Mouse (Mus musculus): ENCODE measurements around the gene Usp12.
A peak's percentile ranks its signal among the peaks of the same experiment; 100 is the strongest.

- TF ChIP-seq CTCF (IDR thresholded peaks at IDR 0.05) (no peak), EP300 (IDR thresholded peaks at IDR 0.05; ENCODE audit: insufficient read depth, low read depth, low read length) (peak; percentile 52; the same call in 1 of the 2 replicates), POLR2A (IDR thresholded peaks at IDR 0.05; ENCODE audit: insufficient read depth, low read depth, low read length) (no peak)
These were observed at the start of gene Usp12 for GRCm38 (mm10) chr5:146794853-146795252.
